Mouse (Mus musculus): ENCODE results near the gene Idua.

Gene Idua

GRCm38 (mm10) chr5:108724006-108724405 lies 63.9 kb downstream of the Idua start:
- peak; percentile 26 for DNase-seq (ENCODE audit: low spot score)

GRCm38 (mm10) chr5:108726557-108727248 lies 66.6 kb downstream of the Idua start:
- DNase-seq (ENCODE audit: low spot score), result peak; percentile 67

- DNase-seq (ENCODE audit: low spot score), result no peak
These were observed 67.3 kb downstream of the Idua start for GRCm38 (mm10) chr5:108727425-108727824.
